In the genomic region with DNA sequence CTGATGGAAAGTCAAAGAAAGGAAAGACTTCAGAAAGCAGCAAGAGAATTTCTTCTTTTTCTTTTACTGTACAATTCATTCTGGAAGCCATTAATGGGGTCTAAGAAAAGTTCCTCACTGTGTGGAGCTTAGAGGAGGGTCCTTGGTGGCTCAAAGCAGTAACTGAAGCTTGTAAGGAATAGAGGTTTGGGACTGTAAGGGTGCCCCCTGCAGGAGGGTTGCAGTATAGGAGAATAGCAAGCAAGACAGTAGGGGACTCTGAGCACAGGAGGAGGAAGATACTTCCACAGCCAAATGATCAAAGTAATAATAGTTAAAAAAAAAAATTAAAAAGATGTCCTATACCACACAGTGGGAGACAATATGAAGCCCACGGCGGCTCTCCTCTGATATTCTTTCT, we compare ENCODE assay signal across 9 mouse cellular contexts.
DNase-seq lines count a peak whose midpoint lies in the region; ATAC-seq and TF ChIP-seq lines count a peak whose summit lies in the region.
"Had no signal": no experiment of that assay in that cellular context is flagged by ENCODE, and none has a peak within 500 bp of the region (broad histone marks: within the 10 kb centered on the region; RNA-seq: fewer than 3 reads in every experiment).

No protein-coding gene starts in this region.

- no peak overlapping the region for H3K9ac ChIP-seq in neural tube, embryonic 11.5 days (ENCODE audit: low read length)
- no peak overlapping the region for H3K9ac ChIP-seq in stomach, postnatal 0 days (ENCODE audit: low read length)
- H3K9ac ChIP-seq: limb, embryonic 12.5 days had no signal

- H3K9me3 ChIP-seq in neural tube, embryonic 11.5 days (ENCODE audit: control insufficient read depth, low read length): no peaks in the 10 kb centered on the region
- H3K9me3 ChIP-seq in stomach, postnatal 0 days (ENCODE audit: control insufficient read depth, low read length): no peaks in the 10 kb centered on the region
- H3K9me3 ChIP-seq: limb, embryonic 12.5 days had no signal

- H3K36me3 ChIP-seq in neural tube, embryonic 11.5 days (ENCODE audit: control insufficient read depth, insufficient read depth, low read length): no peaks in the 10 kb centered on the region
- no peaks in the 10 kb centered on the region for H3K36me3 ChIP-seq in stomach, postnatal 0 days (ENCODE audit: control insufficient read depth, insufficient read depth, low read length)
- H3K36me3 ChIP-seq: limb, embryonic 12.5 days had no signal

- no peak overlapping the region for H3K27ac ChIP-seq in neural tube, embryonic 11.5 days (ENCODE audit: low read depth, low read length)
- H3K27ac ChIP-seq in stomach, postnatal 0 days (replicated peaks): no peak overlapping the region
- H3K27ac ChIP-seq: limb, embryonic 12.5 days had no signal

- no peak for ATAC-seq in neural tube, embryonic 11.5 days (ENCODE audit: insufficient read depth, low FRiP score, low TSS enrichment)
- ATAC-seq in granulocyte monocyte progenitor cell, adult 5-6 weeks (replicated peaks; ENCODE audit: poor library complexity, severe bottlenecking): peak; percentile 52; the same call in 1 of the 2 replicates
- ATAC-seq in stomach, postnatal 0 days (ENCODE audit: low FRiP score, low TSS enrichment): no peak

- no peak overlapping the region for H3K4me2 ChIP-seq in neural tube, embryonic 11.5 days (ENCODE audit: low read depth)
- H3K4me2 ChIP-seq in stomach, postnatal 0 days (replicated peaks; ENCODE audit: low read depth): no peak overlapping the region
- H3K4me2 ChIP-seq: limb, embryonic 12.5 days had no signal

- TF ChIP-seq CTCF in stomach, postnatal 0 days (IDR thresholded peaks at IDR 0.05; ENCODE audit: low read depth): peak; percentile 67

- TF ChIP-seq EP300 in stomach, postnatal 0 days (optimal IDR thresholded peaks at IDR 0.05): no peak

- no peak overlapping the region for H3K4me3 ChIP-seq in neural tube, embryonic 11.5 days (ENCODE audit: low read depth, low read length)
- H3K4me3 ChIP-seq in stomach, postnatal 0 days (ENCODE audit: low read depth, low read length): no peak overlapping the region
- H3K4me3 ChIP-seq: limb, embryonic 12.5 days had no signal

- H3K27me3 ChIP-seq in neural tube, embryonic 11.5 days (ENCODE audit: control insufficient read depth, insufficient read depth, low read length): no peaks in the 10 kb centered on the region
- H3K27me3 ChIP-seq in stomach, postnatal 0 days (ENCODE audit: control insufficient read depth, insufficient read depth, low read length): no peaks in the 10 kb centered on the region
- H3K27me3 ChIP-seq: limb, embryonic 12.5 days had no signal

- DNase-seq in gastrocnemius, postnatal 10 days: peak; percentile 29
- DNase-seq in gastrocnemius, postnatal 4 days (ENCODE audit: low spot score in 2 of 2): no peak
- peak; percentile 28 for DNase-seq in neural tube, embryonic 11.5 days (ENCODE audit: low spot score)
- DNase-seq in neural tube, embryonic 10.5 days (ENCODE audit: extremely low spot score, low spot score): no peak
- DNase-seq in T-cell, adult 2 months (ENCODE audit: low spot score): peak; percentile 38
- peak; percentile 20 for DNase-seq in stomach, postnatal 0 days (ENCODE audit: low spot score)
- DNase-seq in spleen, postnatal 14 days (ENCODE audit: low spot score in 2 of 2): no peak

- 59% methylated on average over 2 of the region's 2 CpGs for WGBS in neural tube, embryonic 11.5 days
- 55% methylated on average over 2 of the region's 2 CpGs for WGBS in stomach, postnatal 0 days

- H3K4me1 ChIP-seq in neural tube, embryonic 11.5 days (ENCODE audit: control insufficient read depth, insufficient read depth, low read length): no peaks in the 10 kb centered on the region
- no peaks in the 10 kb centered on the region for H3K4me1 ChIP-seq in stomach, postnatal 0 days (replicated peaks; ENCODE audit: control insufficient read depth, insufficient read depth)

Comparison
In these comparisons a context has a peak if more than half of its experiments do, and no peak if none do; other contexts are left out.
1. DNase-seq: peak in gastrocnemius, postnatal 10 days (single experiment), neural tube, embryonic 11.5 days (single experiment), T-cell, adult 2 months (single experiment) and stomach, postnatal 0 days (single experiment); none in gastrocnemius, postnatal 4 days (0 of 2), neural tube, embryonic 10.5 days (single experiment) and spleen, postnatal 14 days (0 of 2).